Mouse (Mus musculus): Measurements from ENCODE around the gene D930007J09Rik. TPM values are rescaled to one million over a fixed set of nuclear protein-coding genes. Genes with fewer than 3 reads are reported as not detected.

The D930007J09Rik gene
- total RNA-seq, 2 experiments from 2014 or later, result 0.83 TPM; not detected in 1

- no peak for DNase-seq (ENCODE audit: low spot score in 2 of 2)
Measured at GRCm38 (mm10) chr13:32821671-32822070, 19.0 kb upstream of the D930007J09Rik start.

GRCm38 (mm10) chr13:32819926-32820325 is 17.3 kb upstream of the D930007J09Rik start:
- DNase-seq (ENCODE audit: low spot score in 2 of 2), result no peak

GRCm38 (mm10) chr13:32819241-32819640 is 16.6 kb upstream of the D930007J09Rik start:
- DNase-seq (ENCODE audit: low spot score in 2 of 2), result no peak

GRCm38 (mm10) chr13:32807624-32808023 is 5.0 kb upstream of the D930007J09Rik start:
- DNase-seq (ENCODE audit: low spot score in 2 of 2), result no peak

- peak; percentile 24 to 56 for DNase-seq (ENCODE audit: low spot score in 2 of 2)
Measured at GRCm38 (mm10) chr13:32806820-32807219, 4.2 kb upstream of the D930007J09Rik start.

GRCm38 (mm10) chr13:32803701-32804345 is 1.2 kb upstream of the D930007J09Rik start:
- DNase-seq (ENCODE audit: low spot score in 2 of 2), result no peak

- peak; percentile 92 to 95 for DNase-seq (ENCODE audit: low spot score in 2 of 2)
Measured at GRCm38 (mm10) chr13:32801693-32802221, 892 bp downstream of the D930007J09Rik start, which contains the start of gene Wrnip1. Gene Wrnip1 (plus strand): TSS chr13:32802038.

- DNase-seq (ENCODE audit: low spot score in 2 of 2), result no peak
Measured at GRCm38 (mm10) chr13:32800859-32801258, 1.8 kb downstream of the D930007J09Rik start.

GRCm38 (mm10) chr13:32799131-32799530 is 3.5 kb downstream of the D930007J09Rik start:
- no peak for DNase-seq (ENCODE audit: low spot score in 2 of 2)

- DNase-seq (ENCODE audit: low spot score in 2 of 2), result no peak
Measured at GRCm38 (mm10) chr13:32797085-32797484, 5.6 kb downstream of the D930007J09Rik start.

- DNase-seq (ENCODE audit: low spot score in 2 of 2), result no peak
Measured at GRCm38 (mm10) chr13:32795166-32795565, 7.5 kb downstream of the D930007J09Rik start.

GRCm38 (mm10) chr13:32794619-32795018 is 8.0 kb downstream of the D930007J09Rik start:
- DNase-seq (ENCODE audit: low spot score in 2 of 2), result no peak

GRCm38 (mm10) chr13:32789781-32790180 is 12.9 kb downstream of the D930007J09Rik start:
- DNase-seq (ENCODE audit: low spot score in 2 of 2), result no peak

- DNase-seq (ENCODE audit: low spot score in 2 of 2), result no peak
Measured at GRCm38 (mm10) chr13:32787584-32787983, 15.1 kb downstream of the D930007J09Rik start.

- DNase-seq (ENCODE audit: low spot score in 2 of 2), result no peak
Measured at GRCm38 (mm10) chr13:32783816-32784215, 18.8 kb downstream of the D930007J09Rik start, which contains the start of gene Mylk4. Gene Mylk4 (minus strand): TSS chr13:32783954.

GRCm38 (mm10) chr13:32783055-32783454 is 19.6 kb downstream of the D930007J09Rik start:
- DNase-seq (ENCODE audit: low spot score in 2 of 2), result no peak

- no peak for DNase-seq (ENCODE audit: low spot score in 2 of 2)
Measured at GRCm38 (mm10) chr13:32778861-32779260, 23.8 kb downstream of the D930007J09Rik start.

GRCm38 (mm10) chr13:32776350-32776749 is 26.3 kb downstream of the D930007J09Rik start:
- DNase-seq (ENCODE audit: low spot score in 2 of 2), result no peak

GRCm38 (mm10) chr13:32775889-32776288 is 26.8 kb downstream of the D930007J09Rik start:
- no peak for DNase-seq (ENCODE audit: low spot score in 2 of 2)

GRCm38 (mm10) chr13:32769960-32770359 is 32.7 kb downstream of the D930007J09Rik start:
- no peak for DNase-seq (ENCODE audit: low spot score in 2 of 2)

- DNase-seq (ENCODE audit: low spot score in 2 of 2), result no peak
Measured at GRCm38 (mm10) chr13:32768104-32768503, 34.5 kb downstream of the D930007J09Rik start.

- DNase-seq (ENCODE audit: low spot score in 2 of 2), result peak in 1 of 2 experiments; percentile 21
Measured at GRCm38 (mm10) chr13:32764448-32764847, 38.2 kb downstream of the D930007J09Rik start.

GRCm38 (mm10) chr13:32763141-32763540 is 39.5 kb downstream of the D930007J09Rik start:
- no peak for DNase-seq (ENCODE audit: low spot score in 2 of 2)

All from gastrocnemius, postnatal 4 days (tissue).